In the genomic region with DNA sequence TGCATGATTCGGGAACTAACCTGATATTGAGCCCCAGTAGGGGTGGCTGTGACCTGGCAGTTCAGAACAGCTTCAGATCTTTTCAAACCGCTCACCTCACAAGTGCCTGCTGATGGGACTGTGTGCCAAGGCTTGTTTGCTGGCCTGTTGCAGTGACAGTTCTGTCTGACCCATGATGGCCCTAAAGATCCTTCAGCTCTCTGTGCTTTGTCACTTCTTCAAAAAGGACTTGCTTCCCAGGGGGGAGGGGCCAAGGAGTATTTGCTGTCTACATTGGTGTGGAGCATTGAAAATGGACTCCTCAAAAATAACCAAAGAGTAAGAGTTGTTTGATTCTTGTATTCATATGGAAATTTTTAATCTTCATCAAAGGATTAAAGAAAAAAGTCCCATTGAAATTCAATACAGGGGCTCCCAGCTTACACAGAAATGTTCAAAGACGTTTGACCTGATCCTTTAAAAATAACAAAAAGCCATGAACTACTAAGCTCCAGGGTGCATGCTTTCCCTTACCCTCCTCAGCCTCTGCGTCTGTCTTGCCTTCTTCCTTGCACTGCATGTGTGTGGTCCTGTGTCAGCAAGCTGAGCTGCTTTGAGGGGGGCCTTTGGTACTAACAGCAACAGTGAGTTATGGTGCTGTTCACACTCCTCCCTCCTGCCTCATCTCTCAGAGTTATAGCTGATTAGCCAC, we compare ENCODE assay signal across 17 mouse cellular contexts. TPM values are rescaled to one million over a fixed set of nuclear protein-coding genes. Genes with fewer than 3 reads are reported as not detected.
DNase-seq lines count a peak whose midpoint lies in the region; ATAC-seq lines count a peak whose summit lies in the region.
"Had no signal": no experiment of that assay in that cellular context is flagged by ENCODE, and none has a peak within 500 bp of the region (broad histone marks: within the 10 kb centered on the region; RNA-seq: fewer than 3 reads in every experiment).

No protein-coding gene starts in this region.

- no peak overlapping the region for H3K27ac ChIP-seq in forebrain, embryonic 10.5 days
- no peak overlapping the region for H3K27ac ChIP-seq in forebrain, embryonic 16.5 days (ENCODE audit: low read length)
- no peak overlapping the region for H3K27ac ChIP-seq in kidney, embryonic 16.5 days (ENCODE audit: low read length)
- H3K27ac ChIP-seq in embryonic facial prominence, embryonic 13.5 days, result peak overlapping the region; percentile 7; the same call in 1 of the 2 replicates
- H3K27ac ChIP-seq: limb, embryonic 13.5 days; macrophage; stomach, postnatal 0 days had no signal

- H3K4me1 ChIP-seq in forebrain, embryonic 10.5 days, result peaks cover 14% of the 10 kb centered on the region
- H3K4me1 ChIP-seq in forebrain, embryonic 16.5 days (replicated peaks; ENCODE audit: control insufficient read depth, insufficient read depth, low read length), result no peaks in the 10 kb centered on the region
- H3K4me1 ChIP-seq in kidney, embryonic 16.5 days (ENCODE audit: insufficient read depth, low read length), result no peaks in the 10 kb centered on the region
- no peaks in the 10 kb centered on the region for H3K4me1 ChIP-seq in embryonic facial prominence, embryonic 13.5 days
- H3K4me1 ChIP-seq: limb, embryonic 13.5 days had no signal

- H3K9me3 ChIP-seq in forebrain, embryonic 10.5 days, result no peaks in the 10 kb centered on the region
- H3K9me3 ChIP-seq in forebrain, embryonic 16.5 days (ENCODE audit: control insufficient read depth, low read length), result no peaks in the 10 kb centered on the region
- no peaks in the 10 kb centered on the region for H3K9me3 ChIP-seq in kidney, embryonic 16.5 days (ENCODE audit: low read length)
- H3K9me3 ChIP-seq in embryonic facial prominence, embryonic 13.5 days, result no peaks in the 10 kb centered on the region
- H3K9me3 ChIP-seq: limb, embryonic 13.5 days had no signal

- 47% methylated on average over 4 of the region's 4 CpGs for WGBS in forebrain, embryonic 10.5 days
- 18% methylated on average over 4 of the region's 4 CpGs for WGBS in forebrain, embryonic 16.5 days
- 54% methylated on average over 4 of the region's 4 CpGs for WGBS in kidney, embryonic 16.5 days
- WGBS in embryonic facial prominence, embryonic 13.5 days, result 52% methylated on average over 4 of the region's 4 CpGs

- peaks cover 55% of the 10 kb centered on the region for H3K27me3 ChIP-seq in forebrain, embryonic 10.5 days (ENCODE audit: poor library complexity, severe bottlenecking)
- H3K27me3 ChIP-seq in forebrain, embryonic 16.5 days (replicated peaks; ENCODE audit: control insufficient read depth, insufficient read depth, low read length), result no peaks in the 10 kb centered on the region
- H3K27me3 ChIP-seq in kidney, embryonic 16.5 days (ENCODE audit: insufficient read depth, low read length), result no peaks in the 10 kb centered on the region
- no peaks in the 10 kb centered on the region for H3K27me3 ChIP-seq in embryonic facial prominence, embryonic 13.5 days
- H3K27me3 ChIP-seq: limb, embryonic 13.5 days had no signal

- H3K4me3 ChIP-seq in forebrain, embryonic 10.5 days, result no peak overlapping the region
- no peak overlapping the region for H3K4me3 ChIP-seq in forebrain, embryonic 16.5 days (replicated peaks; ENCODE audit: low read length)
- no peak overlapping the region for H3K4me3 ChIP-seq in kidney, embryonic 16.5 days (ENCODE audit: low read length)
- H3K4me3 ChIP-seq in embryonic facial prominence, embryonic 13.5 days, result no peak overlapping the region
- H3K4me3 ChIP-seq: limb, embryonic 13.5 days; myocyte had no signal

- no peak for ATAC-seq in forebrain, embryonic 16.5 days
- ATAC-seq in kidney, embryonic 16.5 days (ENCODE audit: low FRiP score, low TSS enrichment), result no peak
- ATAC-seq in embryonic facial prominence, embryonic 13.5 days (ENCODE audit: insufficient number of reproducible peaks, insufficient read depth, low FRiP score, low TSS enrichment, low read depth), result no peak

- no peak overlapping the region for H3K4me2 ChIP-seq in forebrain, embryonic 16.5 days (ENCODE audit: low read length)
- H3K4me2 ChIP-seq in kidney, embryonic 16.5 days (replicated peaks; ENCODE audit: low read depth, low read length), result no peak overlapping the region
- no peak overlapping the region for H3K4me2 ChIP-seq in embryonic facial prominence, embryonic 13.5 days
- H3K4me2 ChIP-seq: limb, embryonic 13.5 days had no signal

- no peak overlapping the region for H3K9ac ChIP-seq in forebrain, embryonic 16.5 days (replicated peaks; ENCODE audit: low read depth, low read length)
- H3K9ac ChIP-seq in kidney, embryonic 16.5 days (replicated peaks; ENCODE audit: low read length), result no peak overlapping the region
- no peak overlapping the region for H3K9ac ChIP-seq in embryonic facial prominence, embryonic 13.5 days
- H3K9ac ChIP-seq: limb, embryonic 13.5 days had no signal

- peaks cover 79% of the 10 kb centered on the region for H3K36me3 ChIP-seq in forebrain, embryonic 10.5 days (replicated peaks)
- H3K36me3 ChIP-seq in forebrain, embryonic 16.5 days (ENCODE audit: control insufficient read depth, insufficient read depth), result peaks cover 16% of the 10 kb centered on the region; the same call in 1 of the 2 replicates
- H3K36me3 ChIP-seq in kidney, embryonic 16.5 days (ENCODE audit: insufficient read depth, low read length), result peaks cover 15% of the 10 kb centered on the region
- peaks cover 50% of the 10 kb centered on the region for H3K36me3 ChIP-seq in embryonic facial prominence, embryonic 13.5 days

- peak; percentile 36 for DNase-seq in forebrain, embryonic 10.5 days (ENCODE audit: extremely low spot score, low spot score)
- DNase-seq in kidney, postnatal 10 days, result peak; percentile 26
- DNase-seq in R1 (ENCODE audit: low read depth, low spot score), result peak; percentile 45
- DNase-seq in cerebellum, adult 11 months, result no peak
- DNase-seq in adrenal gland, postnatal 14 days, result no peak
- DNase-seq: heart, adult 11 months; kidney, adult 11 months; lung, adult 2 months; thymus, postnatal 14 days had no signal

RNA-seq across cellular contexts. Expression of a gene that starts 33.0 kb away (rescaled TPM):
- polyA plus RNA-seq in forebrain, embryonic 10.5 days (2016; fragmentation: Nextera tagmentation; extraction: Ambion mirVana), result 7.3 TPM in 2 replicates
- polyA plus RNA-seq in forebrain, embryonic 16.5 days (2015; fragmentation: Nextera tagmentation; extraction: Ambion mirVana), result 2.9 and 5.5 TPM in 2 replicates
- 8.8 and 10.0 TPM in 2 replicates for polyA plus RNA-seq in kidney, embryonic 16.5 days (2015; fragmentation: Nextera tagmentation; extraction: Ambion mirVana)
- 20.5 and 26.8 TPM in 2 replicates for polyA plus RNA-seq in embryonic facial prominence, embryonic 13.5 days (2015; fragmentation: Nextera tagmentation; extraction: Ambion mirVana)
- 7.9 and 8.3 TPM in 2 replicates for total RNA-seq in adrenal gland, postnatal 14 days (2021)
- total RNA-seq: hematopoietic stem cell, adult 5-6 weeks had no signal
- polyA plus RNA-seq: macrophage had no signal

RNA-seq across cellular contexts. Expression of a gene that starts 43.6 kb away (rescaled TPM):
- 52.1 and 55.5 TPM in 2 replicates for polyA plus RNA-seq in forebrain, embryonic 10.5 days (2016; fragmentation: Nextera tagmentation; extraction: Ambion mirVana)
- 42.1 and 42.2 TPM in 2 replicates for polyA plus RNA-seq in forebrain, embryonic 16.5 days (2015; fragmentation: Nextera tagmentation; extraction: Ambion mirVana)
- polyA plus RNA-seq in kidney, embryonic 16.5 days (2015; fragmentation: Nextera tagmentation; extraction: Ambion mirVana), result 45.2 and 45.8 TPM in 2 replicates
- 45.3 and 45.7 TPM in 2 replicates for polyA plus RNA-seq in embryonic facial prominence, embryonic 13.5 days (2015; fragmentation: Nextera tagmentation; extraction: Ambion mirVana)
- total RNA-seq in adrenal gland, postnatal 14 days (2021), result 30.5 and 34.6 TPM in 2 replicates

Comparison
In these comparisons a context has a peak if more than half of its experiments do, and no peak if none do; other contexts are left out.
1. DNase-seq: peak in forebrain, embryonic 10.5 days (single experiment), kidney, postnatal 10 days (single experiment) and R1 (single experiment); none in cerebellum, adult 11 months (single experiment) and adrenal gland, postnatal 14 days (single experiment).